8 mouse cellular contexts compared by ENCODE assay signal in genomic region chr11:121552167-121552566, GRCm38 (mm10). TPM values are rescaled to one million over a fixed set of nuclear protein-coding genes. Genes with fewer than 3 reads are reported as not detected.
A peak's percentile ranks its signal among the peaks of the same experiment; 100 is the strongest.
DNase-seq lines count a peak whose midpoint lies in the region; ATAC-seq and TF ChIP-seq lines count a peak whose summit lies in the region.

No protein-coding gene starts in this region.

- peak overlapping the region; percentile 53 for H3K4me2 ChIP-seq in myocyte (ENCODE audit: low read depth)

- peak; percentile 51 for TF ChIP-seq POLR2A in myocyte (IDR thresholded peaks at IDR 0.05; ENCODE audit: insufficient read length, low read depth)

- H3K36me3 ChIP-seq in megakaryocyte, embryonic 14.5 days (replicated peaks; ENCODE audit: low read length) = peaks cover 39% of the 10 kb centered on the region
- peaks cover 11% of the 10 kb centered on the region for H3K36me3 ChIP-seq in myocyte (ENCODE audit: control insufficient read depth, insufficient read depth)

- peaks cover 87% of the 10 kb centered on the region for H3K4me1 ChIP-seq in megakaryocyte, embryonic 14.5 days

- H3K79me2 ChIP-seq in myocyte (ENCODE audit: control insufficient read depth, insufficient read depth) = no peaks in the 10 kb centered on the region

- H3K4me3 ChIP-seq in megakaryocyte, embryonic 14.5 days (replicated peaks) = peak overlapping the region; percentile 29
- no peak overlapping the region for H3K4me3 ChIP-seq in myocyte

- H3K27me3 ChIP-seq in megakaryocyte, embryonic 14.5 days (replicated peaks) = no peaks in the 10 kb centered on the region
- no peaks in the 10 kb centered on the region for H3K27me3 ChIP-seq in myocyte (ENCODE audit: control insufficient read depth, insufficient read depth, insufficient read length)

- DNase-seq in cerebellum, postnatal 10 days = peak; percentile 68 to 76
- DNase-seq in cerebellum, adult 8-10 months = no peak
- no peak for DNase-seq in adrenal gland, adult 2 months
- DNase-seq in natural killer cell, adult 2 months (ENCODE audit: low spot score in 2 of 2) = no peak

- ATAC-seq in megakaryocyte, adult 5-6 weeks (ENCODE audit: poor library complexity, severe bottlenecking) = no peak
- peak; percentile 70 to 80 for ATAC-seq in hematopoietic stem cell, adult 5-6 weeks (replicated peaks in 1 of 2; ENCODE audit: insufficient read depth in 1 of 2, low FRiP score in 2 of 2, low TSS enrichment in 1 of 2, low read depth in 1 of 2, poor library complexity in 2 of 2, severe bottlenecking in 2 of 2)

- H3K9me3 ChIP-seq in megakaryocyte, embryonic 14.5 days = no peaks in the 10 kb centered on the region

- H3ac ChIP-seq in myocyte (ENCODE audit: control insufficient read depth, insufficient read length) = no peak overlapping the region

TF ChIP-seq in myocyte, 11 proteins besides CTCF, POLR2A, EP300 and RAD21:
- peak; percentile 95 for TF ChIP-seq USF1 (IDR thresholded peaks at IDR 0.05; ENCODE audit: low read depth)
- TF ChIP-seq REST (IDR thresholded peaks at IDR 0.05; ENCODE audit: insufficient read depth, insufficient read length) = no peak
- peak; percentile 86 for TF ChIP-seq TCF12 (IDR thresholded peaks at IDR 0.05; ENCODE audit: insufficient read depth, poor library complexity, severe bottlenecking)
- no peak for TF ChIP-seq E2F4 (IDR thresholded peaks at IDR 0.05; ENCODE audit: insufficient read depth)
- TF ChIP-seq MYOD1 (IDR thresholded peaks at IDR 0.05; ENCODE audit: control insufficient read depth in 1 of 3, insufficient read length in 2 of 3, low read depth in 2 of 3) = peak; percentile 34 to 98 (median 97)
- TF ChIP-seq TCF3 (IDR thresholded peaks at IDR 0.05; ENCODE audit: insufficient read length, low read depth) = peak; percentile 58
- TF ChIP-seq MYOG (IDR thresholded peaks at IDR 0.05; ENCODE audit: control insufficient read depth in 1 of 3, insufficient read depth in 1 of 3, insufficient read length in 2 of 3, low read depth in 2 of 3) = peak; percentile 90 to 99 (median 96)
- TF ChIP-seq SRF (IDR thresholded peaks at IDR 0.05; ENCODE audit: control insufficient read depth, insufficient read length, low read depth) = no peak
- peak; percentile 69 for TF ChIP-seq CEBPB (IDR thresholded peaks at IDR 0.05; ENCODE audit: insufficient read depth, poor library complexity, severe bottlenecking)
- TF ChIP-seq POLR2AphosphoS2 (IDR thresholded peaks at IDR 0.05; ENCODE audit: insufficient read length, low read depth) = peak; percentile 24
- TF ChIP-seq MAX (IDR thresholded peaks at IDR 0.05; ENCODE audit: low read depth) = no peak

RNA-seq across cellular contexts. Expression of gene Zfp750, which starts 33.0 kb away (rescaled TPM):
- polyA plus RNA-seq in megakaryocyte, embryonic 14.5 days (2012; ENCODE audit: insufficient read depth, low replicate concordance) = 0.09 TPM in 1 of 2 replicates, not detected in the other
- total RNA-seq in megakaryocyte, adult 5-6 weeks (2015) = 0.75 and 1.6 TPM in 2 replicates
- 0.07 and 0.24 TPM in 2 replicates for total RNA-seq in megakaryocyte, adult 5-6 weeks (2017)
- total RNA-seq in hematopoietic stem cell, adult 5-6 weeks (2017) = not detected in 2 replicates
- polyA plus RNA-seq in myocyte (2012; fragmentation: generic; extraction: Trizol) = 0.66 TPM
- total RNA-seq in adrenal gland, adult 2 months (2021) = under 1 TPM in 1 of 2 experiments, not detected in 1; 0.72 TPM
- polyA plus RNA-seq in adrenal gland, adult 2 months (2012; rRNA removed) = 0.33 and 0.72 TPM in 2 replicates

Comparison
In these comparisons a context has a peak if more than half of its experiments do, and no peak if none do; other contexts are left out.
1. DNase-seq: peak in cerebellum, postnatal 10 days (2 of 2); none in cerebellum, adult 8-10 months (single experiment), adrenal gland, adult 2 months (single experiment) and natural killer cell, adult 2 months (0 of 2).